Mouse (Mus musculus) forebrain, embryonic 12.5 days (tissue): ENCODE results near the gene Wfdc9. TPM values are rescaled to one million over a fixed set of nuclear protein-coding genes. Genes with fewer than 3 reads are reported as not detected.
A peak's percentile ranks its signal among the peaks of the same experiment; 100 is the strongest.

Source experiments
- ATAC-seq: fragments of 200-750 bp; cut with Nextera tagmentation; 2 replicates; pipeline ENCODE4 v1.8.0; 2017; ENCODE audit warnings: moderate TSS enrichment; ENCODE audit not compliant: low FRiP score
- H3K27ac ChIP-seq: fragments of 300-500 bp; sonication (generic); 2 replicates; pipeline ENCODE4 v1.5.1; 2016; ENCODE audit warnings: mild to moderate bottlenecking
- H3K27me3 ChIP-seq: fragments of 300-500 bp; sonication (generic); 2 replicates; pipeline ENCODE4 v1.6.1; 2016; ENCODE audit warnings: mild to moderate bottlenecking
- H3K36me3 ChIP-seq: fragments of 300-500 bp; sonication (generic); replicated peaks from 2 replicates; pipeline ENCODE4 v1.6.1; 2016; ENCODE audit warnings: mild to moderate bottlenecking
- H3K4me1 ChIP-seq: fragments of 300-500 bp; sonication (generic); 2 replicates; pipeline ENCODE4 v1.6.1; 2016
- H3K4me2 ChIP-seq: fragments of 300-500 bp; sonication (generic); 2 replicates; pipeline ENCODE4 v1.6.1; 2016; ENCODE audit warnings: mild to moderate bottlenecking, moderate library complexity
- H3K4me3 ChIP-seq: fragments of 300-500 bp; sonication (generic); replicated peaks from 2 replicates; pipeline ENCODE4 v1.5.1; 2016; ENCODE audit warnings: mild to moderate bottlenecking
- H3K9ac ChIP-seq: fragments of 300-500 bp; sonication (generic); 2 replicates; pipeline ENCODE4 v1.6.1; 2016; ENCODE audit warnings: mild to moderate bottlenecking
- H3K9me3 ChIP-seq: fragments of 300-500 bp; sonication (generic); 2 replicates; pipeline ENCODE4 v1.6.1; 2016
- WGBS: fragments of 180-500 bp; shearing (Covaris S2); methylation state at CpG from one replicate; pipeline ENCODE4 v1.1.7; 2016; 5-methylcytosine and 5-hydroxymethylcytosine counted together
- polyA plus RNA-seq: library from polyadenylated mRNA; unstranded; fragments of >200 nt; fragmentation: Nextera tagmentation; extraction: Ambion mirVana; gene quantifications from 2 replicates; pipeline ENCODE4 v1.2.1, GENCODE M21; 2016

Wfdc9 gene
- polyA plus RNA-seq: not detected in 2 replicates

- H3K4me2 ChIP-seq: no peak within 1 kb of the TSS
Measured at GRCm38 (mm10) chr2:164656483-164656882, at the start of gene Wfdc9. Gene Wfdc9 (minus strand): TSS chr2:164656583.

GRCm38 (mm10) chr2:164705991-164706390, 49.6 kb upstream of the Wfdc9 start:
- Histone ChIP-seq H3K27me3 (no peaks in the 10 kb centered on the region), H3K36me3 (no peaks in the 10 kb centered on the region), H3K27ac (no peak overlapping the region), H3K9ac (no peak overlapping the region), H3K9me3 (no peaks in the 10 kb centered on the region), H3K4me3 (no peak overlapping the region), H3K4me1 (no peaks in the 10 kb centered on the region), H3K4me2 (no peak overlapping the region)
- WGBS: 91% methylated on average over 14 of the region's 14 CpGs
- no peak for ATAC-seq

More at GRCm38 (mm10) chr2:164656483-164656882, at the start of gene Wfdc9:
- Histone ChIP-seq H3K27ac (no peak within 1 kb of the TSS), H3K27me3 (no peaks in the 10 kb centered on the region), H3K9me3 (no peaks in the 10 kb centered on the region), H3K4me3 (no peak within 1 kb of the TSS), H3K36me3 (no peaks in the 10 kb centered on the region), H3K4me1 (no peaks in the 10 kb centered on the region), H3K9ac (no peak within 1 kb of the TSS)
- no peak for ATAC-seq
- WGBS: 88% methylated on average over 9 of the region's 9 CpGs

- WGBS: 94% methylated on average over 6 of the region's 6 CpGs
- Histone ChIP-seq H3K27ac (no peak overlapping the region), H3K27me3 (no peaks in the 10 kb centered on the region), H3K4me3 (no peak overlapping the region), H3K36me3 (no peaks in the 10 kb centered on the region), H3K4me1 (no peaks in the 10 kb centered on the region), H3K9ac (no peak overlapping the region), H3K4me2 (no peak overlapping the region), H3K9me3 (no peaks in the 10 kb centered on the region)
- ATAC-seq: no peak
Measured at GRCm38 (mm10) chr2:164705328-164705727, 48.9 kb upstream of the Wfdc9 start.

GRCm38 (mm10) chr2:164704235-164704634, 47.9 kb upstream of the Wfdc9 start:
- WGBS: 85% methylated on average over 5 of the region's 5 CpGs
- no peak overlapping the region for H3K4me3 ChIP-seq
- no peak overlapping the region for H3K27ac ChIP-seq
- H3K36me3 ChIP-seq: no peaks in the 10 kb centered on the region
- H3K4me2 ChIP-seq: no peak overlapping the region
- H3K9me3 ChIP-seq: no peaks in the 10 kb centered on the region
- H3K27me3 ChIP-seq: no peaks in the 10 kb centered on the region
- H3K9ac ChIP-seq: no peak overlapping the region
- no peaks in the 10 kb centered on the region for H3K4me1 ChIP-seq
- ATAC-seq: no peak

GRCm38 (mm10) chr2:164701761-164702160, 45.4 kb upstream of the Wfdc9 start:
- H3K9ac ChIP-seq: no peak overlapping the region
- no peaks in the 10 kb centered on the region for H3K36me3 ChIP-seq
- no peaks in the 10 kb centered on the region for H3K9me3 ChIP-seq
- H3K27me3 ChIP-seq: no peaks in the 10 kb centered on the region
- H3K4me3 ChIP-seq: no peak overlapping the region
- 95% methylated on average over 5 of the region's 5 CpGs for WGBS
- H3K4me2 ChIP-seq: no peak overlapping the region
- ATAC-seq: no peak
- H3K27ac ChIP-seq: no peak overlapping the region
- no peaks in the 10 kb centered on the region for H3K4me1 ChIP-seq

GRCm38 (mm10) chr2:164700959-164701358, 44.6 kb upstream of the Wfdc9 start:
- Histone ChIP-seq H3K27me3 (no peaks in the 10 kb centered on the region), H3K36me3 (no peaks in the 10 kb centered on the region), H3K4me2 (no peak overlapping the region), H3K9ac (no peak overlapping the region), H3K4me3 (no peak overlapping the region), H3K27ac (no peak overlapping the region), H3K4me1 (no peaks in the 10 kb centered on the region), H3K9me3 (no peaks in the 10 kb centered on the region)
- 85% methylated on average over 5 of the region's 5 CpGs for WGBS
- ATAC-seq: no peak

GRCm38 (mm10) chr2:164698201-164698600, 41.8 kb upstream of the Wfdc9 start, which contains the start of gene Spint4:
Gene Spint4 (plus strand): TSS chr2:164698501.
- ATAC-seq: no peak
- Histone ChIP-seq H3K9me3 (no peaks in the 10 kb centered on the region), H3K27me3 (no peaks in the 10 kb centered on the region), H3K4me2 (no peak within 1 kb of the TSS), H3K4me1 (no peaks in the 10 kb centered on the region), H3K4me3 (no peak within 1 kb of the TSS), H3K9ac (no peak within 1 kb of the TSS), H3K27ac (no peak within 1 kb of the TSS), H3K36me3 (no peaks in the 10 kb centered on the region)
- WGBS: 76% methylated on average over 4 of the region's 4 CpGs

- Histone ChIP-seq H3K9me3 (no peaks in the 10 kb centered on the region), H3K27ac (no peak within 1 kb of the TSS), H3K36me3 (no peaks in the 10 kb centered on the region), H3K4me2 (no peak within 1 kb of the TSS), H3K4me3 (no peak within 1 kb of the TSS), H3K27me3 (0 out of 2 replicates have a peak, but pooled peaks cover 4% of the 10 kb centered on the region), H3K4me1 (no peaks in the 10 kb centered on the region), H3K9ac (no peak within 1 kb of the TSS)
- ATAC-seq: no peak
- 84% methylated on average over 3 of the region's 3 CpGs for WGBS
Measured at GRCm38 (mm10) chr2:164684807-164685206, 28.4 kb upstream of the Wfdc9 start, which contains the start of gene Wfdc13. Gene Wfdc13 (plus strand): TSS chr2:164685107.

GRCm38 (mm10) chr2:164679906-164680305, 23.5 kb upstream of the Wfdc9 start:
- Histone ChIP-seq H3K36me3 (no peaks in the 10 kb centered on the region), H3K9me3 (0 out of 2 replicates have a peak, but pooled peaks cover 3% of the 10 kb centered on the region), H3K27me3 (no peaks in the 10 kb centered on the region), H3K4me3 (no peak overlapping the region), H3K27ac (no peak overlapping the region), H3K4me1 (peaks cover 6% of the 10 kb centered on the region; the same call in 1 of the 2 replicates), H3K9ac (no peak overlapping the region), H3K4me2 (no peak overlapping the region)
- ATAC-seq: no peak
- WGBS: 71% methylated on average over 3 of the region's 3 CpGs

GRCm38 (mm10) chr2:164678848-164679625, 22.7 kb upstream of the Wfdc9 start:
- no peak overlapping the region for H3K27ac ChIP-seq
- H3K4me3 ChIP-seq: peak overlapping the region; percentile 31

GRCm38 (mm10) chr2:164676916-164677685, 20.7 kb upstream of the Wfdc9 start:
- 0 out of 2 replicates have a peak, but pooled peaks cover 3% of the 10 kb centered on the region for H3K9me3 ChIP-seq
- ATAC-seq: no peak
- whole genome bisulfite sequencing: 87% methylated on average over 16 of the region's 16 CpGs
- no peak overlapping the region for H3K4me2 ChIP-seq
- no peak overlapping the region for H3K9ac ChIP-seq
- H3K27ac ChIP-seq: no peak overlapping the region
- no peak overlapping the region for H3K4me3 ChIP-seq
- no peaks in the 10 kb centered on the region for H3K27me3 ChIP-seq
- no peaks in the 10 kb centered on the region for H3K36me3 ChIP-seq
- peaks cover 6% of the 10 kb centered on the region; the same call in 1 of the 2 replicates for H3K4me1 ChIP-seq

More at GRCm38 (mm10) chr2:164678848-164679625, 22.7 kb upstream of the Wfdc9 start:
- no peak overlapping the region for H3K9ac ChIP-seq
- ATAC-seq: peak; percentile 58
- peak overlapping the region; percentile 53 for H3K4me2 ChIP-seq
- no peaks in the 10 kb centered on the region for H3K27me3 ChIP-seq
- WGBS: 25% methylated on average over 19 of the region's 19 CpGs
- 0 out of 2 replicates have a peak, but pooled peaks cover 3% of the 10 kb centered on the region for H3K9me3 ChIP-seq
- H3K4me1 ChIP-seq: peaks cover 6% of the 10 kb centered on the region; the same call in 1 of the 2 replicates
- H3K36me3 ChIP-seq: no peaks in the 10 kb centered on the region

- no peak overlapping the region for H3K4me3 ChIP-seq
- ATAC-seq: no peak
- no peak overlapping the region for H3K4me2 ChIP-seq
- no peaks in the 10 kb centered on the region for H3K36me3 ChIP-seq
- H3K27me3 ChIP-seq: no peaks in the 10 kb centered on the region
- H3K27ac ChIP-seq: no peak overlapping the region
- peaks cover 6% of the 10 kb centered on the region; the same call in 1 of the 2 replicates for H3K4me1 ChIP-seq
- 81% methylated on average over 7 of the region's 7 CpGs for WGBS
- H3K9ac ChIP-seq: no peak overlapping the region
- H3K9me3 ChIP-seq: 0 out of 2 replicates have a peak, but pooled peaks cover 3% of the 10 kb centered on the region
Measured at GRCm38 (mm10) chr2:164676103-164676502, 19.7 kb upstream of the Wfdc9 start.
